Mouse (Mus musculus): ENCODE measurements around the gene Maip1. TPM values are rescaled to one million over a fixed set of nuclear protein-coding genes. Genes with fewer than 3 reads are reported as not detected.

Maip1 gene
- polyA plus RNA-seq (2012; rRNA removed; ENCODE audit: low replicate concordance) = 5.3 and 6.4 TPM in 2 replicates

DNA sequence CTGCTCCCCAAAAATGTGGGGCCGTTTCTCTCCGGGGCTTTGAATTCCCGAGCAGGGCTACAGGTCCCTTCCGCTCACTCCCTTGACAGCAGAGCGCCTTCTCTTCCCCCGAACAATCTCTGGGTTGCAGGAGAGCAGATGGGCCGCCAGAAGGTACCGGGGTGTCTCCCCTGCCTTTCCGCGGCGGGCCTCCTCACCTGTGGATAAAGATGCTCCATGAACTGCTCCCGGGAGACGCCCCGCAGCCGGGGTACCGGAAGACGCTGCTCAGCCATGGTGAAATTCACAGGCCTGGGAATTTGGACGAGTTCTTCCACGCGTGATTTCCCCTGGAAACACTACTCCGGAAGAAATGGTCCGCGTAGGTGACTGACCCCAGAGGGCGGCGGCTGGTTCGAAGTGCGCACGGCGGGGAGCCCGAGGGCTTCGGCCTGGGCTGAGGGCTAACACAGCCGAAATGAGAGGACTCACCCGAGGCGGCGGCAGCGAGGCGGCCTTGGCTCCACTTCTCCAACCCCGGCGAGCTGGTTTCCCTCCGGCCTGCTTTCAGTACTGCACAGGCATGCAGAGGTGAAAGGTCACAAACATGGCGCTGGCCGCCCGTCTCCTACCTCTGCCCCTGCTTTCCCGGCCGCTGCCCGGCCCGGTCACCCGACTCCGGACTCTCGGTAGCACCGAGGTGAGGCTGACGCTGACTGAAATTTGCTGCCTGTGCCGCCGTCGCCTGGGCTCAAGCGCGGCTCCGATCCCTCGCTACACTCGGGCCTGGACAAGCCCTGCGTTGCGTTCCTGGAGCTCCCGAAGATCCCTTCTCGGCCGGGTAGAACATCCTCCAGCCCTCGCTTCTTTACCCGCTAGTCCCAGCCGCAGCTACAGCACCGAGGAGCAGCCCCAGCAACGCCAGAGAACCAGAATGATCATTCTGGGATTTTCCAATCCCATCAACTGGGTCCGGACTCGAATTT, at the start of gene Maip1, which contains the start of gene Tyw5:
Gene Maip1, plus strand, starts transcription at position 142 of the 965 bp plus-strand sequence.
Gene Tyw5, minus strand, starts transcription at position 915 of the 965 bp plus-strand sequence.

DNA sequence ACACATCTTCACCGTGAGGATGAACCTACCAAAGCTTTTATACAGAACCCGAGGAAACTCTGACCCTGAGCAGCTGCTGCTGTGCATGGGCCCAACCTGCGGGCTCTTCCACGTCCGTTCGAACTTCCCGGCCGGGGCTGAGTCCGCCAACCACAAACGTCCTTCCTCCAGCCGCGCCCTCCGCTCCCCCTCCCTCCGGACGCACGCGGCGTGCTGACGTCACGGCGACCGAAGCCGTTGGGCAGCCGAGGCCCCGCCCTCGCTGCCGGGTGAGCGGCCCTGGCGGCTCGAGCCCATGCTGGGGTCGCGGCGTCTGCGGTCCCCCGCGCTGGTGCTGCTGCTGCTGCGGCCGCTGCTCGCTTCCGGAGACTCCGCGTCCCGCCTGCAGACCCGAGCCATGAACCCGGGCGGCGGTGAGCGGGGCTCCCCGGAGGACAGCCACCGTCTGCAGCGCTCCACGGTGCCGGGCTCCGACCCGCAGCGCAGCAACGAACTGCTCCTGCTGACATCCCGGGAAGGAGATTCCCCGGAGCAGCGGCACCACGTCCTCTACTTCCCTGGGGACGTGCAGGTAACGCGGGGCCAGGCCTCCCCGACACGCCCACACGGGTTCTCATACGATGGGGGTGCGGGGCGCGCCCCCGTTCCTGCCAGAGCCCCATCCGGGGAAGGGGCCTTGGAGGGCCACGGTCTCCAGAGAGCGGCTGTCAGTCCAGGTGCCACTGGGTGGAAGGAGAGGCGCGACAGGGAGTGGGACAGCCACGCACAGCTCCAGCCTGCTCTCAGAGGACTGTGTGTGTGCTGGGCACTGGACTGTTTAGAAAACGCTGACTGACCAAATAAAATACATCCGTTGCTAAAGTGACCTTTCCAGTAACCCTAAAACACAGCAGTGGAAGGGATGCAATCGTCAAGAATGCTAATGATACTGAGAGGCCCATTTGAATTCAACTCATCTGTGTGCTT, 28.5 kb upstream of the Maip1 start, which contains the start of gene 1700066M21Rik:
Gene 1700066M21Rik, plus strand, starts transcription at position 245 of the 966 bp plus-strand sequence.

Other genes starting within 250 kb of the Maip1 start
- 11.1 and 11.5 TPM in 2 replicates for gene 1700066M21Rik, start 28.7 kb upstream of the Maip1 start, polyA plus RNA-seq (2012; rRNA removed; ENCODE audit: low replicate concordance)
- gene Tyw5, start 773 bp downstream of the Maip1 start, polyA plus RNA-seq (2012; rRNA removed; ENCODE audit: low replicate concordance) = 0.64 and 0.89 TPM in 2 replicates